17 mouse cellular contexts compared by ENCODE assay signal in genomic region chr5:149378566-149378965, GRCm38 (mm10). TPM values are rescaled to one million over a fixed set of nuclear protein-coding genes. Genes with fewer than 3 reads are reported as not detected.
DNase-seq lines count a peak whose midpoint lies in the region; ATAC-seq and TF ChIP-seq lines count a peak whose summit lies in the region.
"Had no signal": no experiment of that assay in that cellular context is flagged by ENCODE, and none has a peak within 500 bp of the region (broad histone marks: within the 10 kb centered on the region; RNA-seq: fewer than 3 reads in every experiment).

No protein-coding gene starts in this region.

- peak overlapping the region; percentile 85; the same call in 1 of the 2 replicates for H3K27ac ChIP-seq in hindbrain, embryonic 11.5 days (ENCODE audit: low read depth, low read length)
- H3K27ac ChIP-seq in hindbrain, embryonic 16.5 days (ENCODE audit: low read depth, low read length) = no peak overlapping the region
- H3K27ac ChIP-seq in thymus, adult 2 months (ENCODE audit: control insufficient read depth, insufficient read depth, low read length) = no peak overlapping the region
- peak overlapping the region; percentile 87; the same call in 1 of the 2 replicates for H3K27ac ChIP-seq in midbrain, embryonic 15.5 days
- H3K27ac ChIP-seq in stomach, postnatal 0 days (replicated peaks) = peak overlapping the region; percentile 9; the same call in 1 of the 2 replicates
- H3K27ac ChIP-seq: heart, embryonic 15.5 days; kidney, embryonic 15.5 days; liver, embryonic 12.5 days; macrophage had no signal

- H3K36me3 ChIP-seq in hindbrain, embryonic 11.5 days (ENCODE audit: control insufficient read depth, insufficient read depth, low read length) = no peaks in the 10 kb centered on the region
- no peaks in the 10 kb centered on the region for H3K36me3 ChIP-seq in hindbrain, embryonic 16.5 days (ENCODE audit: control insufficient read depth, insufficient read depth, low read length)
- no peaks in the 10 kb centered on the region; the same call in 1 of the 2 replicates for H3K36me3 ChIP-seq in thymus, adult 2 months (ENCODE audit: control insufficient read depth, insufficient read depth, low read length)
- no peaks in the 10 kb centered on the region for H3K36me3 ChIP-seq in midbrain, embryonic 15.5 days (replicated peaks)
- no peaks in the 10 kb centered on the region for H3K36me3 ChIP-seq in stomach, postnatal 0 days (ENCODE audit: control insufficient read depth, insufficient read depth, low read length)
- H3K36me3 ChIP-seq: heart, embryonic 15.5 days; kidney, embryonic 15.5 days; liver, embryonic 12.5 days; neural tube, embryonic 15.5 days had no signal

- no peaks in the 10 kb centered on the region for H3K9me3 ChIP-seq in hindbrain, embryonic 11.5 days (ENCODE audit: control insufficient read depth, low read length)
- H3K9me3 ChIP-seq in hindbrain, embryonic 16.5 days (ENCODE audit: control insufficient read depth, low read length) = no peaks in the 10 kb centered on the region
- no peaks in the 10 kb centered on the region for H3K9me3 ChIP-seq in midbrain, embryonic 15.5 days
- H3K9me3 ChIP-seq in stomach, postnatal 0 days (ENCODE audit: control insufficient read depth, low read length) = no peaks in the 10 kb centered on the region
- H3K9me3 ChIP-seq: heart, embryonic 15.5 days; kidney, embryonic 15.5 days; liver, embryonic 12.5 days; neural tube, embryonic 15.5 days had no signal

- peaks cover 7% of the 10 kb centered on the region for H3K4me1 ChIP-seq in hindbrain, embryonic 11.5 days (replicated peaks; ENCODE audit: control insufficient read depth, insufficient read depth, low read length)
- H3K4me1 ChIP-seq in hindbrain, embryonic 16.5 days (ENCODE audit: control insufficient read depth, insufficient read depth, low read depth, low read length) = peaks cover 36% of the 10 kb centered on the region
- H3K4me1 ChIP-seq in thymus, adult 2 months (replicated peaks; ENCODE audit: control insufficient read depth, insufficient read depth, low read length) = peaks cover 39% of the 10 kb centered on the region
- peaks cover 67% of the 10 kb centered on the region for H3K4me1 ChIP-seq in midbrain, embryonic 15.5 days
- H3K4me1 ChIP-seq in stomach, postnatal 0 days (replicated peaks; ENCODE audit: control insufficient read depth, insufficient read depth) = peaks cover 9% of the 10 kb centered on the region; the same call in 1 of the 2 replicates

- DNase-seq in hindbrain, embryonic 11.5 days (ENCODE audit: low spot score) = no peak
- DNase-seq in thymus, adult 2 months = peak; percentile 32
- DNase-seq in thymus, adult 18-20 months = no peak
- no peak for DNase-seq in stomach, postnatal 0 days (ENCODE audit: low spot score)
- DNase-seq in liver = no peak
- DNase-seq: adrenal gland, adult 2 months; cerebellum, adult 8-10 months; lung, embryonic 14.5 days had no signal

- no peak for TF ChIP-seq EP300 in stomach, postnatal 0 days (optimal IDR thresholded peaks at IDR 0.05)

- H3K4me3 ChIP-seq in hindbrain, embryonic 11.5 days (ENCODE audit: low read depth, low read length) = no peak overlapping the region
- H3K4me3 ChIP-seq in hindbrain, embryonic 16.5 days (ENCODE audit: low read length) = no peak overlapping the region
- H3K4me3 ChIP-seq in thymus, adult 2 months (ENCODE audit: control insufficient read depth, insufficient read depth, low read length) = no peak overlapping the region
- no peak overlapping the region for H3K4me3 ChIP-seq in midbrain, embryonic 15.5 days
- H3K4me3 ChIP-seq in stomach, postnatal 0 days (ENCODE audit: low read depth, low read length) = no peak overlapping the region
- H3K4me3 ChIP-seq: heart, embryonic 15.5 days; kidney, embryonic 15.5 days; liver, embryonic 12.5 days; neural tube, embryonic 15.5 days had no signal

- no peak overlapping the region for H3K4me2 ChIP-seq in hindbrain, embryonic 11.5 days (replicated peaks; ENCODE audit: low read depth, low read length)
- no peak overlapping the region for H3K4me2 ChIP-seq in hindbrain, embryonic 16.5 days (ENCODE audit: low read length)
- H3K4me2 ChIP-seq in midbrain, embryonic 15.5 days = no peak overlapping the region
- no peak overlapping the region for H3K4me2 ChIP-seq in stomach, postnatal 0 days (replicated peaks; ENCODE audit: low read depth)
- H3K4me2 ChIP-seq: heart, embryonic 15.5 days; kidney, embryonic 15.5 days; liver, embryonic 12.5 days; lung, embryonic 14.5 days; neural tube, embryonic 15.5 days had no signal

- no peak for ATAC-seq in hindbrain, embryonic 11.5 days (ENCODE audit: low FRiP score)
- ATAC-seq in hindbrain, embryonic 16.5 days = no peak
- no peak for ATAC-seq in midbrain, embryonic 15.5 days (replicated peaks)
- ATAC-seq in stomach, postnatal 0 days (ENCODE audit: low FRiP score, low TSS enrichment) = no peak
- ATAC-seq: forebrain, embryonic 14.5 days; intestine, postnatal 0 days; liver, embryonic 12.5 days had no signal

- WGBS in hindbrain, embryonic 11.5 days = 59% methylated on average over 7 of the region's 7 CpGs
- 59% methylated on average over 7 of the region's 7 CpGs for WGBS in hindbrain, embryonic 16.5 days
- 94% methylated on average over 7 of the region's 7 CpGs for WGBS in thymus, adult 2 months
- WGBS in midbrain, embryonic 15.5 days = 61% methylated on average over 7 of the region's 7 CpGs
- WGBS in stomach, postnatal 0 days = 79% methylated on average over 7 of the region's 7 CpGs

- H3K9ac ChIP-seq in hindbrain, embryonic 11.5 days (ENCODE audit: low read depth, low read length) = no peak overlapping the region
- no peak overlapping the region for H3K9ac ChIP-seq in hindbrain, embryonic 16.5 days (ENCODE audit: low read depth, low read length)
- H3K9ac ChIP-seq in midbrain, embryonic 15.5 days = no peak overlapping the region
- H3K9ac ChIP-seq in stomach, postnatal 0 days (ENCODE audit: low read length) = no peak overlapping the region
- H3K9ac ChIP-seq: heart, embryonic 15.5 days; kidney, embryonic 15.5 days; liver, embryonic 12.5 days; lung, embryonic 14.5 days; neural tube, embryonic 15.5 days had no signal

- H3K27me3 ChIP-seq in hindbrain, embryonic 11.5 days (ENCODE audit: control insufficient read depth, insufficient read depth, low read length) = no peaks in the 10 kb centered on the region
- no peaks in the 10 kb centered on the region for H3K27me3 ChIP-seq in hindbrain, embryonic 16.5 days (replicated peaks; ENCODE audit: control insufficient read depth, insufficient read depth, low read length)
- H3K27me3 ChIP-seq in thymus, adult 2 months (ENCODE audit: control insufficient read depth, insufficient read depth, low read length) = no peaks in the 10 kb centered on the region
- H3K27me3 ChIP-seq in midbrain, embryonic 15.5 days (replicated peaks) = no peaks in the 10 kb centered on the region
- no peaks in the 10 kb centered on the region for H3K27me3 ChIP-seq in stomach, postnatal 0 days (ENCODE audit: control insufficient read depth, insufficient read depth, low read length)
- H3K27me3 ChIP-seq: heart, embryonic 15.5 days; kidney, embryonic 15.5 days; neural tube, embryonic 15.5 days had no signal

- no peak for TF ChIP-seq CTCF in thymus, adult 2 months (IDR thresholded peaks at IDR 0.05; ENCODE audit: borderline replicate concordance, control insufficient read depth, extremely low read depth, insufficient read depth, low read length, poor library complexity)
- no peak for TF ChIP-seq CTCF in stomach, postnatal 0 days (IDR thresholded peaks at IDR 0.05; ENCODE audit: low read depth)

- TF ChIP-seq POLR2A in thymus, adult 2 months (IDR thresholded peaks at IDR 0.05; ENCODE audit: control insufficient read depth, extremely low read depth, insufficient read depth, low read length, poor library complexity) = no peak

RNA-seq across cellular contexts. Expression of gene Medag, which starts 33.0 kb away (rescaled TPM):
- 0.25 and 0.80 TPM in 2 replicates for polyA plus RNA-seq in hindbrain, embryonic 11.5 days (2014; fragmentation: Nextera tagmentation; extraction: Ambion mirVana)
- polyA plus RNA-seq in hindbrain, embryonic 16.5 days (2015; fragmentation: Nextera tagmentation; extraction: Ambion mirVana) = 6.4 and 6.5 TPM in 2 replicates
- polyA plus RNA-seq in thymus, adult 2 months (2012; rRNA removed) = 2.8 and 2.9 TPM in 2 replicates
- 2.6 and 2.7 TPM in 2 replicates for polyA plus RNA-seq in midbrain, embryonic 15.5 days (2015; fragmentation: Nextera tagmentation; extraction: Ambion mirVana)
- polyA plus RNA-seq in stomach, postnatal 0 days (2015; fragmentation: Nextera tagmentation; extraction: Ambion mirVana) = 3.4 and 4.1 TPM in 2 replicates
- polyA plus RNA-seq: macrophage had no signal

Comparison
In these comparisons a context has a peak if more than half of its experiments do, and no peak if none do; other contexts are left out.
1. H3K27ac ChIP-seq: peak in hindbrain, embryonic 11.5 days (single experiment), midbrain, embryonic 15.5 days (single experiment) and stomach, postnatal 0 days (single experiment); none in hindbrain, embryonic 16.5 days (single experiment) and thymus, adult 2 months (single experiment).